Mouse (Mus musculus): ENCODE data around the gene Tmem51. TPM values are rescaled to one million over a fixed set of nuclear protein-coding genes. Genes with fewer than 3 reads are reported as not detected.

Gene Tmem51
- total RNA-seq, 2 experiments from 2014 or later, result 5.2 to 5.5 TPM

DNA sequence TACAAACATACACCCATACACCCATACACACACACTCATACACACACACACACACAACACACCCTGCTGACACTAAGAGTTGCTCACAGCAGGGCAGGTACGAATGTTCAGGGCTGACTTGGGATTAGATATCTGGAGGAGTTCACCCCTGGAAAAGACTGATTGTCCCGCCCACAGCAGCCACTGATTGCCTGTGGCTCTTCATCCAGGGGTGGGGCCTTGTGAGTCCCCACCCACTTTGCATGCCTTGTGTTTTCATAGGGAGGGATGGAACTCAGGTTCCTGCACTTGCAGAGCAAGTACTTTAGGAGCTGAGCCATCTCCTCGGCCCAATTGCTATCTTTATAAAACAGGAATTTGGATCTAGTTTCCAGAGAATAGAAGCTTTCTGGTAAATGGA is 102.6 kb downstream of the Tmem51 start:
- intact Hi-C loops (cut with DNase I), result no loop called here
- no peak for DNase-seq

Other genes with a start within 250 kb of the Tmem51 start
- gene Ctrc, start 237.9 kb downstream of the Tmem51 start, total RNA-seq (2021), result not detected
- gene Efhd2, start 209.4 kb downstream of the Tmem51 start, total RNA-seq (2021), result 10 to 100 TPM; 29.5 to 31.8 TPM
- gene Fhad1, start 69.2 kb downstream of the Tmem51 start, total RNA-seq (2021), result 1 to 10 TPM in 1 of 2 experiments, under 1 TPM in 1; 0.90 to 1.1 TPM
- 10 to 100 TPM; 68.9 to 70.4 TPM for gene Kazn, start 155.1 kb upstream of the Tmem51 start, total RNA-seq (2021)

Measured in left cerebral cortex, postnatal 4 days (tissue).